Mouse (Mus musculus): ENCODE measurements around the gene Tcp11. TPM values are rescaled to one million over a fixed set of nuclear protein-coding genes. Genes with fewer than 3 reads are reported as not detected.

The Tcp11 gene
- polyA plus RNA-seq (2016; fragmentation: Nextera tagmentation; extraction: Ambion mirVana), result 0.86 and 1.2 TPM in 2 replicates

- H3K4me3 ChIP-seq, result peak within 1 kb of the TSS; percentile 78
- peaks cover 51% of the 10 kb centered on the region for H3K27me3 ChIP-seq (ENCODE audit: low read depth, poor library complexity, severe bottlenecking)
- WGBS, result 2% methylated on average over 55 of the region's 57 CpGs
- H3K9me3 ChIP-seq (replicated peaks), result no peaks in the 10 kb centered on the region
- peak; percentile 89 for DNase-seq (ENCODE audit: low spot score)
- H3K27ac ChIP-seq (replicated peaks), result peak within 1 kb of the TSS; percentile 79
- H3K4me1 ChIP-seq, result peaks cover 40% of the 10 kb centered on the region
- H3K36me3 ChIP-seq, result no peaks in the 10 kb centered on the region
Observed at GRCm38 (mm10) chr17:28080045-28080816, at the start of gene Tcp11. TSS of gene Tcp11 (minus strand) at chr17:28080639.

DNA sequence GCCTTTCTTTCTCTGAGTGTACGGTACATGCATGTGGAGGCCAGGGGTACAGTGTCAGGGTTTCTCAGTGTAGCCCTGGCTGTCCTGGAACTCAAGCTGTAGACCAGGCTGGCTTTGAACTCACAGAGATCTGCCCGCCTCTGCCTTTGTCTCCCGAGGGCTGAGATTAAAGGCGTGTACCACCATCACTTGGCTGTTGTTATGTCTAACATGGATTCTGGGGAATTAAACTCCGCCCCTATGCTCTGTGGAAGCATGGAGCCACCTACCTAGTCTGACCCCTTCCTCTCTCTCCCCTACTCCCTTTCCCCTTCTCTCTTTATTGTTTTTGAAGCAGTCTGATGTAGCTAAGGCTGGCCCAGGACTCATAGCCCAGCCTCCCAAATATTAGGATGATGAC lies 49.4 kb upstream of the Tcp11 start:
- no peaks in the 10 kb centered on the region for H3K36me3 ChIP-seq
- no peak for DNase-seq (ENCODE audit: low spot score)
- H3K9me3 ChIP-seq (replicated peaks), result no peaks in the 10 kb centered on the region
- no peak overlapping the region for H3K4me3 ChIP-seq
- H3K27ac ChIP-seq (replicated peaks), result no peak overlapping the region
- peaks cover 19% of the 10 kb centered on the region for H3K27me3 ChIP-seq (ENCODE audit: low read depth, poor library complexity, severe bottlenecking)
- WGBS, result 94% methylated on average over 5 of the region's 5 CpGs
- peaks cover 28% of the 10 kb centered on the region for H3K4me1 ChIP-seq

GRCm38 (mm10) chr17:28124368-28124767 lies 43.9 kb upstream of the Tcp11 start:
- Histone ChIP-seq H3K4me3 (no peak overlapping the region), H3K9me3 (replicated peaks) (no peaks in the 10 kb centered on the region), H3K27me3 (ENCODE audit: low read depth, poor library complexity, severe bottlenecking) (no peaks in the 10 kb centered on the region), H3K4me1 (peaks cover 28% of the 10 kb centered on the region), H3K36me3 (no peaks in the 10 kb centered on the region), H3K27ac (replicated peaks) (peak overlapping the region; percentile 87)
- DNase-seq (ENCODE audit: low spot score), result no peak
- WGBS, result 76% methylated on average over 8 of the region's 8 CpGs

GRCm38 (mm10) chr17:28123627-28124026 lies 43.2 kb upstream of the Tcp11 start:
- peak overlapping the region; percentile 87 for H3K27ac ChIP-seq (replicated peaks)
- DNase-seq (ENCODE audit: low spot score), result peak; percentile 52
- no peaks in the 10 kb centered on the region for H3K27me3 ChIP-seq (ENCODE audit: low read depth, poor library complexity, severe bottlenecking)
- WGBS, result 14% methylated on average over 7 of the region's 7 CpGs
- peaks cover 28% of the 10 kb centered on the region for H3K4me1 ChIP-seq
- H3K4me3 ChIP-seq, result peak overlapping the region; percentile 24; the same call in 1 of the 2 replicates
- no peaks in the 10 kb centered on the region for H3K9me3 ChIP-seq (replicated peaks)
- H3K36me3 ChIP-seq, result no peaks in the 10 kb centered on the region

DNA sequence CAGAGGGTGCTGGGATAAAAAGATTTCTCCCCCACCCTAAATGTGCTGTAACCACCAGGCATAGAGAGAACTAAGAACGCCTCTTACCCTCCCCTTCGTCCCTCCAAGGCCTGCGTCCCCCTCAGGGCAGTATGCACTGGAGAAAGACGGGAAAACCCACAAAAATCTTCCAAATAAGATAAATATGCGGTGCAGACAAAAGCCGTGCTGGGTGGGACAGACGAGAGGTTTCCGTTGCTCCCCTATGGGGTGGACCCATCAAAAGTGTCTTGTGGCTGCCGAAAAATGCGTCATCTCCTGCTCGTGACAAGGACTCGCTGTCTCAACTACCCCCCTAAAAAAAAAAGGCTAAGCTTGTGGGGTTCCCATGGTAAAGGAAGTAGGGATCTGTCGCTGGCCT lies 42.5 kb upstream of the Tcp11 start:
- 54% methylated on average over 13 of the region's 13 CpGs for WGBS
- DNase-seq (ENCODE audit: low spot score), result no peak
- no peaks in the 10 kb centered on the region for H3K9me3 ChIP-seq (replicated peaks)
- peak overlapping the region; percentile 24; the same call in 1 of the 2 replicates for H3K4me3 ChIP-seq
- no peaks in the 10 kb centered on the region for H3K36me3 ChIP-seq
- peak overlapping the region; percentile 87 for H3K27ac ChIP-seq (replicated peaks)
- peaks cover 32% of the 10 kb centered on the region for H3K4me1 ChIP-seq
- H3K27me3 ChIP-seq (ENCODE audit: low read depth, poor library complexity, severe bottlenecking), result no peaks in the 10 kb centered on the region

GRCm38 (mm10) chr17:28120460-28120859 lies 40.0 kb upstream of the Tcp11 start:
- peak overlapping the region; percentile 24; the same call in 1 of the 2 replicates for H3K27ac ChIP-seq (replicated peaks)
- peaks cover 48% of the 10 kb centered on the region for H3K4me1 ChIP-seq
- no peaks in the 10 kb centered on the region for H3K9me3 ChIP-seq (replicated peaks)
- 85% methylated on average over 5 of the region's 5 CpGs for WGBS
- H3K4me3 ChIP-seq, result no peak overlapping the region
- no peaks in the 10 kb centered on the region for H3K36me3 ChIP-seq
- no peaks in the 10 kb centered on the region for H3K27me3 ChIP-seq (ENCODE audit: low read depth, poor library complexity, severe bottlenecking)
- DNase-seq (ENCODE audit: low spot score), result no peak

GRCm38 (mm10) chr17:28117451-28118209 lies 37.2 kb upstream of the Tcp11 start:
- Histone ChIP-seq H3K27ac (replicated peaks) (peak overlapping the region; percentile 46), H3K36me3 (no peaks in the 10 kb centered on the region), H3K9me3 (replicated peaks) (no peaks in the 10 kb centered on the region), H3K27me3 (ENCODE audit: low read depth, poor library complexity, severe bottlenecking) (no peaks in the 10 kb centered on the region), H3K4me1 (peaks cover 42% of the 10 kb centered on the region), H3K4me3 (no peak overlapping the region)
- 68% methylated on average over 19 of the region's 19 CpGs for WGBS
- no peak for DNase-seq (ENCODE audit: low spot score)

DNA sequence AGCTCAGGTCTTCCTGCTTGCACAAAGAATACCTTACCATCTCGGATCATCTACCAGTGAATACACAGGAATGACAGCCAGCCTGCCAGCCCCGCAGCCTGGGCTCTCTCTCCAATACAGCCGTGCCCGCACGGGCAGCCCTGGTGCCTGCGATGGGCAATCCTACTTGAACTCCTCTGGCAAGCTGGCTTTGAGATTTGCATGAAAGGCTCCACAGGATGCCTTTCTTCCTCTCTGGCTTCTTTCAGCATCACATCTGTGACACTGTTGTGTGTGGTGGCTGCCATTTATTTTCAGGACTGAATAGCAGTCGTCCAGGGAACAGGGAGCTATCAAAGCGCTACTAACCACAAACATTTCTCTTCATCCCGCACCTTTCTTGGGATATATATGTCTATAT lies 35.9 kb upstream of the Tcp11 start:
- H3K9me3 ChIP-seq (replicated peaks), result no peaks in the 10 kb centered on the region
- WGBS, result 73% methylated on average over 9 of the region's 9 CpGs
- no peaks in the 10 kb centered on the region for H3K27me3 ChIP-seq (ENCODE audit: low read depth, poor library complexity, severe bottlenecking)
- DNase-seq (ENCODE audit: low spot score), result no peak
- no peak overlapping the region for H3K4me3 ChIP-seq
- H3K36me3 ChIP-seq, result no peaks in the 10 kb centered on the region
- H3K4me1 ChIP-seq, result peaks cover 44% of the 10 kb centered on the region
- H3K27ac ChIP-seq (replicated peaks), result peak overlapping the region; percentile 57

DNA sequence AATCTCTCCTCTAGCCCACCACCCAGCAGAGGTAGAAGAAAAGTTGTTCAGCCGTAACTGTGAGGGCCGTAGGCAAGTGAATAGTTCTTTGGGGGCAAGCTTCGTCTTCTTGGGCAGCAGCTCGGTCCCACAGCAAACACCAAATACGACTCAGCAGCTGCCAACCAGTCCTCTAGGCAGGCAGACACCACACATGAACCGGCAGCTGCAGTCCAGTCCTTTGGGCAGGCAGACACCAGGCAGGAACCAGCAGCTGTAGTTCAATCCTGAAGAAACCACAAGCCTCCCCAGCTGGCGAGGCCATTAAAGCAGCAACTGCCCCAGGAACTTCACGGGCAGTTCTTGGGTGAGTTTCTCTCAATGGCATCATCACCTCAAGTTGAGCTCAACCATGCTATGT lies 31.8 kb upstream of the Tcp11 start:
- no peaks in the 10 kb centered on the region for H3K36me3 ChIP-seq
- H3K27me3 ChIP-seq (ENCODE audit: low read depth, poor library complexity, severe bottlenecking), result 0 out of 2 replicates have a peak, but pooled peaks cover 5% of the 10 kb centered on the region
- H3K9me3 ChIP-seq (replicated peaks), result 0 out of 2 replicates have a peak, but pooled peaks cover 6% of the 10 kb centered on the region
- H3K27ac ChIP-seq (replicated peaks), result no peak overlapping the region
- WGBS, result 93% methylated on average over 8 of the region's 8 CpGs
- no peak for DNase-seq (ENCODE audit: low spot score)
- no peak overlapping the region for H3K4me3 ChIP-seq
- peaks cover 58% of the 10 kb centered on the region for H3K4me1 ChIP-seq

DNA sequence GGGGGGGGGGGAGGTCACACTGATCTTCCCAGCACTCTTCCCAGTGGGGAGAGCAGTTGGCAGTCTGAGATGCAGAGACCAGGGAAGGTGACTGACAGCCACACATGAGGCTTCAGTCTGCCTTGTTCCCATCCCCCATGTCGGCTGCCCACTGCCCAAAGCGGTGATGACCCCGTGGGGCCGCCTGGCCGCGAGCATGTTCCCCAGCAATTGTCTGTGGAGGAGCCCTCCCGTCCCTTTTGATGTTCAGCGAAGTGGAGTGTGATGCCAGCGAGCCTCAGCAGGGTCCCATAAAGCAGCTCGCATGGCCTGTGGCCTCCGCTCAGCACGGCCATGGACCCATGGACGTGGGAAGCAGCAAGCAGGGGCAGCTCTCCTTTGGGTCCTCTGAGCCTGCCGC lies 26.8 kb upstream of the Tcp11 start:
- Histone ChIP-seq H3K27me3 (ENCODE audit: low read depth, poor library complexity, severe bottlenecking) (peaks cover 8% of the 10 kb centered on the region; the same call in 1 of the 2 replicates), H3K4me3 (0 out of 2 replicates have a peak overlapping the region, but pooled peaks have one; percentile 16), H3K36me3 (no peaks in the 10 kb centered on the region), H3K4me1 (peaks cover 50% of the 10 kb centered on the region), H3K9me3 (replicated peaks) (0 out of 2 replicates have a peak, but pooled peaks cover 6% of the 10 kb centered on the region), H3K27ac (replicated peaks) (peak overlapping the region; percentile 71)
- peak; percentile 78 for DNase-seq (ENCODE audit: low spot score)
- WGBS, result 9% methylated on average over 14 of the region's 14 CpGs

- H3K9me3 ChIP-seq (replicated peaks), result 0 out of 2 replicates have a peak, but pooled peaks cover 6% of the 10 kb centered on the region
- DNase-seq (ENCODE audit: low spot score), result no peak
- 78% methylated on average over 6 of the region's 6 CpGs for WGBS
- H3K27me3 ChIP-seq (ENCODE audit: low read depth, poor library complexity, severe bottlenecking), result peaks cover 8% of the 10 kb centered on the region; the same call in 1 of the 2 replicates
- H3K36me3 ChIP-seq, result no peaks in the 10 kb centered on the region
- H3K27ac ChIP-seq (replicated peaks), result peak overlapping the region; percentile 71
- no peak overlapping the region for H3K4me3 ChIP-seq
- peaks cover 55% of the 10 kb centered on the region for H3K4me1 ChIP-seq
Observed at GRCm38 (mm10) chr17:28106352-28106751, 25.9 kb upstream of the Tcp11 start.

GRCm38 (mm10) chr17:28104416-28104815 lies 24.0 kb upstream of the Tcp11 start:
- 90% methylated on average over 6 of the region's 6 CpGs for WGBS

More at GRCm38 (mm10) chr17:28104416-28104815, 24.0 kb upstream of the Tcp11 start:
- Histone ChIP-seq H3K9me3 (replicated peaks) (peaks cover 13% of the 10 kb centered on the region; the same call in 1 of the 2 replicates), H3K4me3 (no peak overlapping the region), H3K27ac (replicated peaks) (no peak overlapping the region), H3K27me3 (ENCODE audit: low read depth, poor library complexity, severe bottlenecking) (peaks cover 3% of the 10 kb centered on the region; the same call in 1 of the 2 replicates), H3K4me1 (peaks cover 39% of the 10 kb centered on the region), H3K36me3 (no peaks in the 10 kb centered on the region)
- no peak for DNase-seq (ENCODE audit: low spot score)

All from midbrain, embryonic 10.5 days (tissue).